Mouse (Mus musculus): ENCODE results near the gene Iscu.
A peak's percentile ranks its signal among the peaks of the same experiment; 100 is the strongest.
"Not testable (repeated sequence)": the region's sequence is repeated elsewhere in the genome, so short reads cannot be mapped to it uniquely, and the experiment has no call there.

Iscu gene

GRCm38 (mm10) chr5:113789075-113789788 lies 16.7 kb downstream of the Iscu start:
- DNase-seq (ENCODE audit: low spot score), result no peak

GRCm38 (mm10) chr5:113790453-113791196 lies 18.1 kb downstream of the Iscu start:
- DNase-seq (ENCODE audit: low spot score), result no peak

- DNase-seq (ENCODE audit: low spot score), result no peak
Observed at GRCm38 (mm10) chr5:113791197-113792095, 18.9 kb downstream of the Iscu start.

- peak; percentile 81 for DNase-seq (ENCODE audit: low spot score)
Observed at GRCm38 (mm10) chr5:113796401-113797148, 24.0 kb downstream of the Iscu start.

- peak; percentile 38 for DNase-seq (ENCODE audit: low spot score)
Observed at GRCm38 (mm10) chr5:113797149-113797882, 24.8 kb downstream of the Iscu start.

GRCm38 (mm10) chr5:113798525-113798924 lies 26.0 kb downstream of the Iscu start:
- no peak for DNase-seq (ENCODE audit: low spot score)

- no peak for DNase-seq (ENCODE audit: low spot score)
Observed at GRCm38 (mm10) chr5:113799691-113800090, 27.1 kb downstream of the Iscu start.

GRCm38 (mm10) chr5:113800280-113800679 lies 27.7 kb downstream of the Iscu start, which contains the start of gene Tmem119:
Gene Tmem119 (minus strand): TSS chr5:113800516.
- DNase-seq (ENCODE audit: low spot score), result peak; percentile 85

- DNase-seq (ENCODE audit: low spot score), result no peak
Observed at GRCm38 (mm10) chr5:113804395-113804966, 31.9 kb downstream of the Iscu start.

GRCm38 (mm10) chr5:113805301-113805700 lies 32.8 kb downstream of the Iscu start:
- no peak for DNase-seq (ENCODE audit: low spot score)

- peak; percentile 24 for DNase-seq (ENCODE audit: low spot score)
Observed at GRCm38 (mm10) chr5:113806414-113806813, 33.9 kb downstream of the Iscu start.

GRCm38 (mm10) chr5:113807712-113808111 lies 35.2 kb downstream of the Iscu start:
- DNase-seq (ENCODE audit: low spot score), result peak; percentile 51

- DNase-seq (ENCODE audit: low spot score), result peak; percentile 78
Observed at GRCm38 (mm10) chr5:113808177-113808576, 35.6 kb downstream of the Iscu start.

- no peak for DNase-seq (ENCODE audit: low spot score)
Observed at GRCm38 (mm10) chr5:113810111-113810510, 37.6 kb downstream of the Iscu start.

GRCm38 (mm10) chr5:113811824-113812420 lies 39.4 kb downstream of the Iscu start:
- not testable (repeated sequence) for DNase-seq (ENCODE audit: low spot score)

- DNase-seq (ENCODE audit: low spot score), result no peak
Observed at GRCm38 (mm10) chr5:113812638-113813037, 40.1 kb downstream of the Iscu start.

- no peak for DNase-seq (ENCODE audit: low spot score)
Observed at GRCm38 (mm10) chr5:113813608-113814007, 41.1 kb downstream of the Iscu start.

GRCm38 (mm10) chr5:113814111-113815040 lies 41.8 kb downstream of the Iscu start:
- no peak for DNase-seq (ENCODE audit: low spot score)

GRCm38 (mm10) chr5:113815041-113815389 lies 42.5 kb downstream of the Iscu start:
- DNase-seq (ENCODE audit: low spot score), result no peak
